Mouse (Mus musculus) testis, adult 2 months (tissue): Measurements from ENCODE around the gene Jade1. TPM values are rescaled to one million over a fixed set of nuclear protein-coding genes. Genes with fewer than 3 reads are reported as not detected.
A peak's percentile ranks its signal among the peaks of the same experiment; 100 is the strongest.

Source experiments
- H3K27ac ChIP-seq: fragments of 200-500 bp; 2 replicates; pipeline ENCODE4 v1.5.1; 2012; ENCODE audit warnings: low read depth, low read length; ENCODE audit not compliant: control insufficient read depth, insufficient read depth
- H3K27me3 ChIP-seq: fragments of 200-500 bp; 2 replicates; pipeline ENCODE4 v1.6.1; 2012; ENCODE audit warnings: mild to moderate bottlenecking, low read length, moderate library complexity; ENCODE audit not compliant: control insufficient read depth, insufficient read depth
- H3K36me3 ChIP-seq: fragments of 200-500 bp; 2 replicates; pipeline ENCODE4 v1.6.1; 2012; ENCODE audit warnings: mild to moderate bottlenecking, low read length; ENCODE audit not compliant: control insufficient read depth, insufficient read depth
- H3K4me1 ChIP-seq: fragments of 200-500 bp; 2 replicates; pipeline ENCODE4 v1.6.1; 2012; ENCODE audit warnings: low read length; ENCODE audit not compliant: control insufficient read depth, insufficient read depth
- H3K4me3 ChIP-seq: fragments of 200-500 bp; 2 replicates; pipeline ENCODE4 v1.5.1; 2012; ENCODE audit warnings: low read depth, mild to moderate bottlenecking, low read length, moderate library complexity, mixed read lengths; ENCODE audit not compliant: control insufficient read depth
- CTCF ChIP-seq: fragments of 200-500 bp; IDR thresholded peaks from 2 replicates; pipeline ENCODE4 v1.5.1; 2012; ENCODE audit warnings: low read depth, mild to moderate bottlenecking, inconsistent platforms, low read length, moderate library complexity; ENCODE audit not compliant: control insufficient read depth, insufficient read depth, insufficient replicate concordance
- POLR2A ChIP-seq: fragments of 200-500 bp; IDR thresholded peaks from 2 replicates; pipeline ENCODE4 v1.6.1; 2012; ENCODE audit warnings: low read depth, mild to moderate bottlenecking, inconsistent platforms, low read length, moderate library complexity; ENCODE audit not compliant: control insufficient read depth
- polyA plus RNA-seq: library from polyadenylated mRNA; depleted of rRNA; stranded (reverse); fragments of >200 nt; gene quantifications from 2 replicates; pipeline ENCODE4 v1.2.3, GENCODE M21; 2012

Jade1 gene
- polyA plus RNA-seq, 1 experiment, result 9.1 TPM

DNA sequence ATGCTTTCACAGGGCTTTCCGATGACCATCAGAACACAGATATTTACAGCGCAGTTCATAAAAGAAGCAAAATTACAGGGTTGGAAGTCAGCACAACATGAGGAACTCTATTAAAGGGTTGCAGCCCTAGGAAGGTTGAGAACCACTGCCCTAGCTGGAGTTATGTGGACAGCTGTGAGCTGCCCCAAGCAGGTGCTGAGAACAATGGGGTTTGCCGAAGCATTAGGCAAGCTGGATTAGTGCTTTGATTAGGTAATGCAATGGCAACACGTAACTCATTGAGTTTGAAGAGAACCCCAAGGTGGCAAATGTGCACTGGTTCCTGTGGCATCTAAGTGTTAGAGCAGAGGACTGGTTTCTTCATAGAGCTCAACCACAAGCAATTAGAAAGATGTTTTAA is 34.6 kb upstream of the Jade1 start:
- H3K27me3 ChIP-seq, result no peaks in the 10 kb centered on the region
- H3K36me3 ChIP-seq, result no peaks in the 10 kb centered on the region
- H3K4me1 ChIP-seq, result peaks cover 2% of the 10 kb centered on the region; the same call in 1 of the 2 replicates
- H3K4me3 ChIP-seq, result no peak overlapping the region
- no peak overlapping the region for H3K27ac ChIP-seq
- TF ChIP-seq CTCF, result no peak
- TF ChIP-seq POLR2A, result no peak

DNA sequence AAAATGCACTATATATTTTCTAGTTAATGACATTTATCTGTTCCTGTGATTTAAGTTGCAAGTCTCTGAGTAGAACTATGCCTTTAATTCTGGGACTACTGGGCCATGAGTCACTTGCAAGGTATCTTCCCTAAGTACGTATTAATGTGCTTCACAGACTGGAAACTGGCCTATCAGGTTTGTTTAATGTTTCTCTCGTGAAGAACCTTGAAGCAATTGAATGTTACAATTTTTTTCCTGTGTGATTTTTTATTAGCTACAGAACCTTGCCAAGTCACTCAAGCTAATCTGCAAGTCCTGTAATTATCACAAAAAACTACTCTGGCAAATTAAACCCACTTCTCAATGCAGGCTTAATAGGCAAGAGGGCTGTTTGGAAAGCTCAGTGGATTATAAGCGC is 33.8 kb upstream of the Jade1 start:
- Histone ChIP-seq H3K27ac (peak overlapping the region; percentile 84), H3K4me3 (no peak overlapping the region), H3K27me3 (no peaks in the 10 kb centered on the region), H3K36me3 (no peaks in the 10 kb centered on the region), H3K4me1 (peaks cover 2% of the 10 kb centered on the region; the same call in 1 of the 2 replicates)
- TF ChIP-seq CTCF (no peak), POLR2A (no peak)

DNA sequence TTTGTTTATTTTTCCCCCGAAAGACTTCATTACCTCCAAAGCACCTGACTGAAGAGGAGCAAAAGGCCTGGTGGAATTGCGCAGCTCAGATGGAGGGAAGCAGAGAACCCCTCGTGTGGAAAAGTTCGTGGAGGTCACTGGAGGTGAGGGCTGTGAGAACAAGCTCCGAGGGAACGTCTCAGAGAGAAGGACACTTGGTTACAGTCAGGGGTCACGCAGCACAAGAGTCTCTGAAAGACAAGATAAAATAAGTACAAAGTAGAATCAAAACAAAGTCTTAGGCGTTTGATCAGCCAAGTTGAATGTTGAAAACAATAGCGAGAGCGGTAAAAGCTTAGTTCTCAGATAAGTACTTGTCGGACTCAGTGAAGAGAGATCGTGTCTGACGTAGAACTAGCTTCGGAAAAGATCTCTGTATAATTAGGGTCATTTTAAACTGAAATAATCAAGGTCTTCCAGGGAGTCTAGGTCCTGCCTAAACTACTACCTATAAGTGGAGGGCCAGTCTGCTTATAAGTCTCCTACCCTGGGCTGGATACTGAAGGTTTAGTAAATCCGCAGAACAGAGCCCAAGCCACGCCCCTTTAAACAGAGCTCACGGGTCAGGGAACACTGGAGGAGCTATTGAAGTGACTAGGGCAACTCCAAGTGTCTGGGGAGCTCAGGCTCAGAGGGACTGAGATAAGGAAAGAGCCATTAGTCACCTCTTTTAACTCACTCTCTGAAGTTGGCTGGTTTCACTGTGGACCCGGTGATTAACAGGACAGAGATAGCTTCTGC is 33.1 kb upstream of the Jade1 start:
- TF ChIP-seq CTCF (no peak), POLR2A (no peak)
- Histone ChIP-seq H3K27me3 (no peaks in the 10 kb centered on the region), H3K4me1 (peaks cover 2% of the 10 kb centered on the region; the same call in 1 of the 2 replicates), H3K4me3 (peak overlapping the region; percentile 15; the same call in 1 of the 2 replicates), H3K36me3 (no peaks in the 10 kb centered on the region), H3K27ac (peak overlapping the region; percentile 84)

DNA sequence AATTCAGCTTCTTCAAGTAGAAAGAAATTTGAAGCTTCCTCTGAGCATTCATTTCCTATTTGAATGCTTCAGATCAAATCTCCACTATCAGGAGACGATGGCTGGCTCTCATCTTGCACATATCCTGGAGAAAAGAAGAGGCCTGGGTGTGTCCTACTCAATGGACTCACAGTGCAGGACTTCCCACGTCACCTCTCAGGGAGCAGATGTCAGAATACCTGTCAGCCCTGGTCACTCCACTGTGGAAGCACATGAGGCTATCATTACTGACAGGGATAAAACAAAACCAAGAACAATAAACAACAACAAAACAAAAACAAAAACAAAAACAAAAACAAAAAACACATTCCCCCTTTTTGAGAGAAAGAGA is 32.5 kb upstream of the Jade1 start:
- H3K27me3 ChIP-seq, result no peaks in the 10 kb centered on the region

DNA sequence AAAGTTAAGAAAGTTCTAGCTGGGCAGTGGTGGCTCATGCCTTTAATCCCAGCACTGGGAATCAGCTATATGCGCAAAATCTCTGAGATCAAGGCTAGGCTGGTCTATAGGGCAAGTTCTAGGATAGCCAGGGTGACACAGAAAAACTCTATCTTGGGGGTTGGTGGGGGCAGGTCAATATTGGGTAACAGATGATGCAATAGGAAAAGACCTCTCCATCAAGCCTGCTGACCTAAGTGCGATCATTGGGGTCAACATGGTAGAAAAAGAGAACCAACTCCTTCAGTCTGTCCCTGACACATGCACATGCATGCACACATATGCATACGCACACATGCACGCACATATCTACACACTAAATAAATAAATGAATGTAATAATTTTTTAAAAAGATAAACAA is 32.1 kb upstream of the Jade1 start:
- Histone ChIP-seq H3K27me3 (no peaks in the 10 kb centered on the region), H3K4me1 (peaks cover 5% of the 10 kb centered on the region), H3K4me3 (no peak overlapping the region), H3K27ac (no peak overlapping the region), H3K36me3 (no peaks in the 10 kb centered on the region)
- TF ChIP-seq POLR2A, result no peak
- no peak for TF ChIP-seq CTCF

More for the DNA sequence above, 32.5 kb upstream of the Jade1 start:
- TF ChIP-seq POLR2A (no peak), CTCF (no peak)
- Histone ChIP-seq H3K4me1 (peaks cover 4% of the 10 kb centered on the region), H3K4me3 (no peak overlapping the region), H3K27ac (peak overlapping the region; percentile 0; the same call in 1 of the 2 replicates), H3K36me3 (no peaks in the 10 kb centered on the region)

DNA sequence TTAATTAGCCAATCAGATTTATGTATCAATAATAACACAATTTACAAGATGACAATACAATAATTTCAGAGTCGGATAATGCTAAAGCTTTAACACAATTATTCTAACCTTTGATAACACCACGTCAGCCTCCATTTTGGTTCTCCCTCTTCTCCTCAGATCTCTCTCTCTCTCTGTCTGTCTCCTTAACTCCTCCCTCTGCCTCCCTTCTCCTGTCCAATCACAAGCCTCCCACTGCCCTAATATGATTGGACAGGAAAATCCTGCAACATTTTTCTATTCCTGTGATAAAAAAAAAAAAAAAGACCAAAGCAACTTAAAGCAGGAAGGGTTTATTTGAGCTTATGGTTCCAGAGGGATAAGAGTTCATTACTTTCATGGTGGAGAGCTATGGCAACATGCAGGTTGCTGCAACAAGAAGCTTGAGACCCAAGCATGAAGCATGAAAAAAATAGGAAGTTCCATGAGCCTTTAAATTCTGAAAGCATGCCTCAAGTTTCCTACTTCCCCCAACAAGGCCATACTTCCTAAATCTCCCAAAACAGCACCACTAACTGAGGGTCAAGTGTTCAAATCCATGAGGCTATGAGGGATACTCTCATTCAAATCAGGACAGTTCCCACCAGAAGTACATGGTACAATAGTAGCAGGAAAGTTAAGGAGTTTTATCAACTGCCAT is 27.1 kb upstream of the Jade1 start:
- Histone ChIP-seq H3K27ac (no peak overlapping the region; the same call in 1 of the 2 replicates), H3K36me3 (no peaks in the 10 kb centered on the region), H3K27me3 (no peaks in the 10 kb centered on the region), H3K4me1 (peaks cover 3% of the 10 kb centered on the region), H3K4me3 (no peak overlapping the region)
- TF ChIP-seq CTCF (no peak), POLR2A (no peak)

DNA sequence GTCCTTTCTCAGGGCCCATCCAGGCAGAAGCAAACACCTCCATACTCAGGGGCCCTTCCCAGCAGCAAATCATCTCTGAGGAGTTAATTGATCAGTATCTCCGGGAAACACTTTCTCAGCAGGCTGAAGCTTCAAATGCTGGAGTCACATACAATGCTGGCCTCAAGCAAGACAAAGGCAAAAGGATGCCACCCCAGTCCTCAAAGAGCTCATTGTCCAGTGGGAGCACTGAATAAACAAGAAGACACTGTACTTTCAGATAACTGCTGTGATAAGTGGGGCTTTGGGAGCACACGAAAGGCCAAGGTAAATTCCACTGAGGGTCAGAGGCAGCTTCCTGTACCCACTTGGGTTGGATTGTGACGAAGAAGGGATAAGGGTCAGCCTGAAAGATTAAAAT is 25.4 kb upstream of the Jade1 start:
- no peaks in the 10 kb centered on the region for H3K36me3 ChIP-seq
- H3K4me1 ChIP-seq, result peaks cover 3% of the 10 kb centered on the region
- H3K4me3 ChIP-seq, result no peak overlapping the region
- H3K27me3 ChIP-seq, result no peaks in the 10 kb centered on the region
- TF ChIP-seq POLR2A (no peak), CTCF (no peak)
- H3K27ac ChIP-seq, result peak overlapping the region; percentile 58
